Mouse (Mus musculus) megakaryocyte-erythroid progenitor cell, adult 5 weeks (primary cell): ENCODE data around the gene BC048507. TPM values are rescaled to one million over a fixed set of nuclear protein-coding genes. Genes with fewer than 3 reads are reported as not detected.

Source experiments
- polyA plus RNA-seq: library from polyadenylated mRNA; stranded (reverse); fragments of >175 nt; gene quantifications from 2 replicates; pipeline ENCODE4 v1.2.3, GENCODE M21; 2012

Gene BC048507
- polyA plus RNA-seq: not detected in 2 replicates

DNA sequence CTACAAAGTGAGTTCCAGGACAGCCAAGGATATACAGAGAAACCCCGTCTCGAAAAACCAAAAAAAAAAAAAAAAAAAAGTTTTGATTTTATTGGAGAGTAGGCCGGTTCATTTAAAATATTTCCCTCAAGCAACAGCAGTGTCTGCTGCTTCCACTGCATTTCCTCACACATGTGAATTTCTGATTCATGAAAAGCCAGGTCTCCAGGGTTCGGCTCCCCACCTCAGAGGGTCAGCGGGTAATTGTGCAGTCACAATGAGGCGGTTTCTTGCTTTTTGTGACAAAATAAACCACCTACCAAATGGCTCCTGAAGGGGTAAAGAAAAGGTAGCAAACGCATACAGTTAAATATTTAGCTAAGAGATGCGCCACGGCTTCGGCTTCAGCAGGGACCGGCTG is at the start of gene BC048507:
Gene BC048507 (plus strand): TSS at position 301 of the 400 bp plus-strand sequence.

GRCm38 (mm10) chr13:67813710-67814660 is 49.1 kb upstream of the BC048507 start, which contains the start of gene Zfp273:
Zfp273 (plus strand) TSS chr13:67813740.

GRCm38 (mm10) chr13:67830911-67831336 is 32.2 kb upstream of the BC048507 start, which contains the start of gene Gm10037:
Gm10037 (plus strand) TSS chr13:67831106.

Other genes starting within 250 kb of the BC048507 start
- not detected in 2 replicates for gene Gm49345, start 225.6 kb upstream of the BC048507 start, polyA plus RNA-seq
- 0.20 and 0.27 TPM in 2 replicates for gene Zfp729a, start 225.5 kb upstream of the BC048507 start, polyA plus RNA-seq
- 0.50 and 0.78 TPM in 2 replicates for gene Zfp738, start 176.3 kb upstream of the BC048507 start, polyA plus RNA-seq
- gene Zfp65, start 134.2 kb upstream of the BC048507 start, polyA plus RNA-seq: 0.53 and 0.72 TPM in 2 replicates
- 0.26 and 0.27 TPM in 2 replicates for gene Zfp85, start 108.1 kb upstream of the BC048507 start, polyA plus RNA-seq
- gene Zfp493, start 83.6 kb upstream of the BC048507 start, polyA plus RNA-seq: 0.04 and 0.21 TPM in 2 replicates
- 0.25 and 0.50 TPM in 2 replicates for gene Zfp273, start 49.6 kb upstream of the BC048507 start, polyA plus RNA-seq
- not detected in 2 replicates for gene Gm10037, start 32.2 kb upstream of the BC048507 start, polyA plus RNA-seq